Mouse (Mus musculus) layer of hippocampus, adult 9-11 months (tissue): Measurements from ENCODE around the gene Fam213b.

Source experiments
- DNase-seq: peaks from one replicate; pipeline ENCODE4 v3.0.0; 2022

Fam213b gene

GRCm38 (mm10) chr4:154898506-154899446 is at the start of gene Fam213b:
Gene Fam213b, minus strand, starts transcription at chr4:154899135.
- DNase-seq: peak; percentile 91

DNA sequence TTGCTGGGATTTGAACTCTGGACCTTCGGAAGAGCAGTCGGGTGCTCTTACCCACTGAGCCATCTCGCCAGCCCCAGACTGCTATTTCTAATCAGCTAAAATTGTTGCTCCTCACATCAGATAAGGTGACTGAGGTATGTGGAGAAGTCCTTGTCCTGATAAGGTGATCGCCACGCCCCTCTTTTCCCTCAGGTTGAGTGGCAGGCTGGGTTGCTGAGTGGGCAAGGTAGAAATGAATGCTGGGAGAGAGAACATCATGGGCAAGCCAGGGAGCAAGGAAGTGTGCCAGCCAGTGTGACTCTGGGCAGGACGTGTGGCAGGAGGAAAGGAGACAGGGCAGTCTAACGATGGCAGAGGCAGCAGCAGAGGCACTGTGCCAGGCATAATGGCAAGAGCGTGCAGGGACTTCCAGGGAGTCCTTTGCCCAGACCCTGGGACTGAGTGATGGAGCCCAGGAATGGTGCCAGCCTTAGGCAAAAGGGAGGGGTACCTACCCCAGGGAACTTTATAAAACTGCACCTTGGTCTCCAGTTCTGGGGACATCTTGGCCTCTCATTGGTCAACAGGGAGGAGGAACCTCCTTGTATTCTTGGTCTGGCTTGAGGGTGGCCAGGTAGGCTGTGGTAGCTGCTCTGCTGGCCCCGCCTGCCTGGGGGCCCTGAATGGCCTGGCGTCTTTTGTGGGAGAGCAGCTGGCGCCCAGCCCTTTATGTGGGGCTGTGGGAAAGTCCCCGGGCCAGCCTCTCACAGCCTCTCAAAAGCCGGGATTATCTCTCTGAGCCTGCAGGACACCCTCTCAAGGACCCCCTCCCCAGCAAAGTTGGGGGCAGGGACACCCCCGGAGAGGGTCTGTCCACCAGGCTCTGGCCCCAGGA is 49.4 kb upstream of the Fam213b start:
- peak; percentile 60 for DNase-seq

DNA sequence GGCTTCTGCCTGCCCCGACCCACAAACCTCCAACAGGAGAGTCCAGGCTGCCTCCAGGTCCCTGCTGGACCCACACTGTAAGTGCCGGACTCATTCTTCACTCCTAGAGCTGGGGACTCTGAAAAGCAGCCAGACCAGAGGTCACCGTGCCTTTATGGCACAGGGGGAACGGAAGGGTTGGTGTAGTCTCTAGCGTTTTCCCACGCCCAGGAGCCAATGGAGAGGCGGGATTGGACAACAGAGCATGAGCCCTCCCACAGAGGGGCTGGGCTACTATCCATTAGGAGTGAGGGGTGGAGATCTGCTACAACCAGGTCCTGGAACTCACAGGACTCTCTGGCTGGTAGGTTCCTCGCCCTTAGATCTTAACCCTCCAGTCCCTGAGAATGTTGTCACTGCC is 47.4 kb upstream of the Fam213b start:
- peak; percentile 46 for DNase-seq

- DNase-seq: peak; percentile 84
Observed at GRCm38 (mm10) chr4:154944121-154944590, 45.2 kb upstream of the Fam213b start.

DNA sequence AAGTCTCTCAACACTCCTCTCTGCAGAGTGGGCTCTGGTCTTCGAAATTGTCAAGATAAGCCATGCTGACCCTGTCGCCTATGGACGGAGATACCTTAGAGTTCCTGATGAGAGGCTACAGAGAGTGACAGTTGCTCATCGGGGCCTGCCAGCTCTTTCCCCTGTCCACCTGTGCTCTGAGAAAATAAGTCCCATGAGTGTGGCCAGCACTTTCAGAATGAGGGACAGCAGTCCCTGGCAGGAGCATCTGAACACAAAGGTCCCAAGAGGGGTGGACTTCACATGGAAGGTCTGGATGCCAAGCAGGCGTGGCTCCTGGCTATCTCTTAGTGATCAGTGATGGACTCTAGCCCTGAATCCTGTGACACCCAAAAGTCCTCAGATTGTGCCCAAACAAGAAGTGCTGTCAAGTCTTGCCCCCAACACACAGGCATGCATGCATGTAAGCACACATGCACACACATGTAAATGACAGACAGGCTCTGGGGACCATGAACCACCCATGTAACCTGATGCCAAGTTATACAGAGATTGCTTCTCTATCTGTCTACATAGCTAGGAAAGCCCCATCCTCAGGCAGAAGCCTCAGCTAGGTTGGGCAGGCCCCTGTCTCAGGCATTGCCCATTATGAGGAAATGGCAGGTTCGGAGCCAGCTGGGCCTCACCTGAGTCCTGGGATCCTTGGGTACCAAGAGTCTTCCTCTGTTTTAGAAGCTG is 44.5 kb upstream of the Fam213b start:
- no peak for DNase-seq

GRCm38 (mm10) chr4:154942632-154943322 is 43.8 kb upstream of the Fam213b start:
- no peak for DNase-seq

- no peak for DNase-seq
Observed at GRCm38 (mm10) chr4:154941831-154942230, 42.9 kb upstream of the Fam213b start.

- DNase-seq: no peak
Observed at GRCm38 (mm10) chr4:154940156-154940555, 41.2 kb upstream of the Fam213b start.

DNA sequence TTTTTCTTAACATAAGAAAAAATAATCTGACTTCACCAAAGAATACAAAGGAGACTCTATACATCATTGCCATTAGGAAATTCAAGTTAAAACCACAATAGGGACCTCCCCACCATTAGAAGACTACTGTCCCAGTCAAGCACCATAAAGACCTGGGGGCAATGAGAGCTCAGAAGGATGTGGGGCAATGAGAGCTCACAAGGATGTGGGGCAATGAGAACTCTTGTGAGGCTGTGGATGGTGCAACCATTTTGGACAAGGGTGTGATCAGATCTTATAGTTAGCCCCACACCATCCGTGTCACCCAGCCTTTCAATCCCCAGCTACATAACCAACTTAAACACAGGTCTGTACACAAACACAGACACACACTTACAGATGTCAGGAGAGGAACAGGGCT is 38.8 kb upstream of the Fam213b start:
- DNase-seq: no peak

DNA sequence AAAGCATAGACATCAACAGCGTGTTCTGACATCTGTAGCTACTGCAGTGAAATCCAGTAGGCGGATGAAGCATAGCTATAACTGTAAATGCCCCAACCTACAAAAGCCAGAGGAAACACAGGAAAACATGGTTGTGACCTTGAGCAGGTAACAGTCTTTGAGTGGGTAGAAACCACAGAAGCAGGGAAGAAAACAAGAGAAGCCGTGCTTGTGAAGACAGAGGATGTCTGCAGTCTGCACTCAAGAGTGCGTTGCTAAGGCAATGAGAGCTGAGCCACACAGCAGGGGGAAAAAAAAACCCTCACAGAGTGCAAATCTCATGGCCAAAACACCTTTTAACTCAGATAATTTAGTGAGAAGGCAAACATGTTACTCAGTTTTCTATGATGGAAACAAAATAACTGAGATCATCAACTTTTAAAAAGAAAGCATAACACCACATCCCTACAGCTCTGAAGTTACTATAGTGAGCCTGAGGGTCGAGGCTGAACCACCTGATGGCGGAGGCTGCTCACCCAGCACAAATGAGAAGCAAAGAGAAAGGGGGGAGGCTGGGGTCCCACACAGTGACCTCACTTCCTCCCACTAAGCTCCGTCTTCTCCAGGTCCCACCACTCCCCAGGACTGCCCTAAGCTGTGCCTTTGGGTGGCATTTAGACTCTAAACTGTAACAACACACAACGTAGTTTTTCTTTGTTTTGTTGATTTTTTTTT is 37.8 kb upstream of the Fam213b start:
- DNase-seq: no peak

DNA sequence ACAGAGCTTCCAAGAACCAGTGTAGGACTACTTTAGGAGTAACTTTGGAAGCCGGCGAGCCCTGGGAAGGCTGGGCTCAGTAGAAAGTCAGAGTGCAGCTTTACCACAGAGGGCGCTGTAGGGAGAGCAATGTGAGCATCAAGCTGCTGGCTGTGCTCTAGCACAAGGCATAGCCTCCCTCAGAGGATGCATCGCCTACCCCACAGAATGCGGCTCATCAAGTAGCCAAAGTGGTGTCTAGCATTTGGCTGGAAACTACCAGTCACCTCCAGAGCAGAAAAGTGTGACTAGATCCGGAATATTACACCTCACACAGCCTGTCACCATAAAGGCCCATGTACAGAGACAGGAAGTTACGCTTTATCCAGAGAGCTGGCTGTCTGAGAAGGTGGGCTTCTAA is 36.9 kb upstream of the Fam213b start:
- no peak for DNase-seq

DNA sequence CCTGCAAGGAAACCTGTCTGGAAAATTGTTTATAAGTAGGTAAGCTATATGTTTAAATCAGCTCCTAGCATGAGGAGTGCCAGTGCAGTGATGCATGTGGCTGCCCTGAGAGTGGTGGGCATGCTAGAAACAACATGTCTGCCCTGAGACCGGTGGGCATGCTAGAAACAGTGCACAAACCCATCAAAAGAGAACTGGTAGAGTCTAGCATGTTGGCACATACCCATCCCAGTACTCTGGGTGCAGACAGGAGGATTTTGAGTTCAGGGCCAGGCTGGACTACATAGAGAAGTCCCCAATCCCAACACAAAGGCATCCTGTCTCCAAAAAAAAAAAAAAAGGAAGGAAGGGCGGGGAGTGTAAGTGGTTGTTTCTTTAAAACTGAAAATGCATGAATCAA is 35.9 kb upstream of the Fam213b start:
- DNase-seq: no peak

GRCm38 (mm10) chr4:154933306-154933907 is 34.5 kb upstream of the Fam213b start:
- DNase-seq: no peak

DNA sequence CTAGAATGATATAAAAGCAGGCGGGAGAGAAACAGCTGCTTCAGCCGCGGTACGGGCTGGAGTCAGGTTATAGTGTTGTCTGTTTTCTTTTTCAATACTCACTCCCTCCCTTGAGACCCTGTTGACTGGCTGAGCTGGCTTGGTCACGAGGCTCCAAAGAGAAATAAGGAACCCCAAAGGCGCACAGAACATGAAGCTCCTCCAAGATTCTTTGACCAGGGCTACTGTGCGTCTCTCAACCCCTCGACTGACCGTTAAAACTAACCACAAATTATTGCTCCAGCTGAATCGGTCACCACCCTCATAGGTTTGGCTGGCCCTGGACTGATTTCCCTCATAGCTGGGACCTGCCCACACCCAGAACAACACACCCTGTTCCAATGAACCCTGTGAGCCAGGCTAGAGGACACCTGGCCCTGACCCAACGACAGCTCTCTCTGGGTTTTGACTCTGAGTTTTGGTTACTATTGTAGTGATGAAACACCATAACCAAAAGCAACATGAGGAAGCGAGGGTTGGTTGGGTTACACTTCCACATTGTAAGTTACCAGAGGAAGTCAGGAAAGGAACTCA is 30.2 kb upstream of the Fam213b start:
- no peak for DNase-seq

DNA sequence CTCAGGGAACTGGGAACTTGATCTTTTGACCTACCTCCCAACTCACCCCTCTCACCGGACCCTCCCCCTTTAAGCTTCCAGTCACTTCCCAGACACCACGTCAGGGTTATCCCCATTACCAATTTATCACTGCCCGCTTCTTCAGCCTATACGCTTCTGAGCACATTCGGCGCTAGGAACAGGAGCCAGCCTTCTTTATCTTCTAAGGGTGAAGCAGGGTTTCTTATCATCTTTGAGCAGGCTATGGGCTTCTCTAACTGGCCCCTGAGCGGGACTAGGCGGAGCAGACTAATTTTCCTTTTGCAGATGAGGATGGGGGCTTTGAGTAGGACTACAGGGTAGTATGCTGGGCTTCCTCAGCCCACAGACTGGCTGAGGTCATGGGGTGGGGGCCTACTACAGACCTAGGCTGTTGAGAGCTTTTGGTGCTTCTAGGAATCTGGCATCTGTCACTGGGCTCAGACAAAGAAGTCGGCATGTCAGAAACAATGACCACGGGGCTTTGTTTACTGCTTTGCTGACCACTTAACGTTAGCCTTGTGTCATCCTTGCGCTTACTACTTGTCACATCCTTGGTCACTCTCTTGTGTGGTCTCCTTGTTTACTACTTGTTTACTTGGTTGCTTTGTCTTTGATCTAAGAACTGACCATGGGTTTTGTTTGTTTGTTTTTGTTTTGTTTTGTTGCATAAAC is 29.6 kb upstream of the Fam213b start, which contains the start of gene Tnfrsf14:
Tnfrsf14 (minus strand) TSS at position 169 of the 693 bp plus-strand sequence.
- DNase-seq: no peak

DNA sequence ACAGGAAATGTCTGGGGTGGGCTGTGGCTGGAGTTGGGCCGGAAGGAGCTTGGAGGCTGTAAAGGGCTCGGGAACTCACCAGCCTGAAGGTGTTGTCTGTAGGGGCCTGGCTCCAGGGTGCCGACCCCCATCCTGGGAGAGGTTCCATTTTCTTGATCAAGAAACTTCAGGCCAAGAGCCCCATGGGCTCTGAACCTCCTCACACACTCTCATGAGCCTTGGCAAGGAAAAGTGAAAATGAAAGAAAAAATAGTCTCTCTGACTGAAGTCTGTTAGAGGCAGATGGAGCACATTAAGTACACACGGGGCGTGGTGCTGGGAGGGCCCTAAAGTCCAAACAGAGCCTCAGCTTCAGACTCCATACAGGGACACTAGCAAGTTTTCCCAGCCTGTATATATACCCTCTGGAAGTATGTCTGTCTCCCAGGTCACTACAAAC is 29.0 kb upstream of the Fam213b start:
- DNase-seq: no peak

GRCm38 (mm10) chr4:154926969-154927898 is 28.3 kb upstream of the Fam213b start:
- no peak for DNase-seq

DNA sequence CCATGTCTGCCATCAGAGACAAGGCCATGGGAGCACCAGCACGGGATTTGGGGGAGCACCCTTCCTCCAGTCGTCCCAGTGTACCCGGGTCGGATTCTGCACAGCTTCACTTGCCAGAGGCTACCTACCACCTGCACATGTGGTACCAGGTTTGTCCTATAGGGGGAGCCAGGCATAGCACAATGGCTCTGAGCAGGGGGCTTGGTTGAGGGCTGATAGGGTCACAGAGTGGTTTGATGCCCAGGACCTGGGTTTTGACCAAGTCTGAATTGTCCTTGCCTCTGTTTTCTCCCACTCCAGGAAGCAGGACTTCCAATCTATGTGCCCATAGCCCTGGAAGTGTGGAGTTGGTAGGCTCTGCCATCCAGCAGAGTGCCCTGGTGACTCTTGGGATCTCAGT is 26.5 kb upstream of the Fam213b start:
- no peak for DNase-seq

DNA sequence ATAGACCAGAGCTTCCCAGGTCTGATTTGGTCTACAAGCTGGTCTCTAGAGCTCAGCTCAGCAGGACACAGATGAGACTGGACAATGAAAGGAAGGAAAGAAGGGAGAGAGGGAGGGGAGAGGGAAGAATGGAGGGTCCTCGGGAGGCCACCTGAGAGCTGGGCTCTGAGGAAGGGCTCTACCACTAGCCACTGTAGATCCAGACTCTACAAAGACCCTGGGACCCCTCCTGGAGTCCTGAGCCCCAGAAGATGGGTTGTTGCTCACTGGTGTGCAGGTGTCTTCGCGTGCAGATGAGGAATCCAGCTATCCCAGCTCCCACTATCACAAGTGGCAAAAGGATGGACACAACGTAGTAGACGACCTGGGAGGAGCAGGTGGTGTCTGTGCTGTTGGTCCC is 24.0 kb upstream of the Fam213b start:
- DNase-seq: no peak
